Comparison of ENCODE assay signal across 27 mouse cellular contexts in the genomic region with DNA sequence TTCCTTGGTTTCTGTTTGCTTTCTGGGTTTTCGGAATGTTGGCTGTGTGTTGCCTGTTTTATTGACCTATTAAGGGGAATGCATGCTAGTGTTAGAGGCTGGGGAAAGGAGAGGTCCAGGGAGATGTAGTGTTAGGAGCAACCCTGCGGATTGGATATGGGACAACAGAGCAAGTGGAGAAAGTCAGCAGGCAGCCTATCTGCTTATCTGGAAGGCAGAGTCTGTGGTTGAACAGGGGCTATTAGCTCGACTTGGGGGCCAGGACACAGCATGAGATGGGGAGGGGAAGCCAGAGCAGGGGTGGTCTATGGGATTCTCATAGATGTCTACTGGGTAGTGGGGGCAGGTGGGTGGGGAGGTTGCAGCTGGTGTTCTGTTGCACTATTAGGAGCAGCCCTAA. TPM values are rescaled to one million over a fixed set of nuclear protein-coding genes. Genes with fewer than 3 reads are reported as not detected.
A peak's percentile ranks its signal among the peaks of the same experiment; 100 is the strongest.
DNase-seq lines count a peak whose midpoint lies in the region; ATAC-seq and TF ChIP-seq lines count a peak whose summit lies in the region.
"Had no signal": no experiment of that assay in that cellular context is flagged by ENCODE, and none has a peak within 500 bp of the region (broad histone marks: within the 10 kb centered on the region; RNA-seq: fewer than 3 reads in every experiment).

No protein-coding gene starts in this region.

- H3K4me1 ChIP-seq in megakaryocyte, embryonic 14.5 days, result peaks cover 39% of the 10 kb centered on the region
- H3K4me1 ChIP-seq in liver, adult 2 months (ENCODE audit: control insufficient read depth, insufficient read depth, low read length), result peaks cover 3% of the 10 kb centered on the region
- H3K4me1 ChIP-seq in liver, embryonic 15.5 days (replicated peaks), result peaks cover 38% of the 10 kb centered on the region
- no peaks in the 10 kb centered on the region for H3K4me1 ChIP-seq in stomach, postnatal 0 days (replicated peaks; ENCODE audit: control insufficient read depth, insufficient read depth)

- H3K27ac ChIP-seq in liver, adult 2 months (replicated peaks; ENCODE audit: insufficient read depth, low read depth, low read length), result no peak overlapping the region
- H3K27ac ChIP-seq in liver, embryonic 15.5 days (replicated peaks), result peak overlapping the region; percentile 45
- 0 out of 2 replicates have a peak overlapping the region, but pooled peaks have one; percentile 20 for H3K27ac ChIP-seq in stomach, postnatal 0 days (replicated peaks)
- H3K27ac ChIP-seq: embryonic facial prominence, embryonic 10.5 days; embryonic facial prominence, embryonic 15.5 days; gastrocnemius, adult 2 months; layer of hippocampus, adult 2 months; midbrain, embryonic 13.5 days; neural tube, embryonic 15.5 days had no signal

- 38% methylated on average over 3 of the region's 3 CpGs for WGBS in liver, adult 2 months
- WGBS in liver, embryonic 15.5 days (ENCODE audit: insufficient replicate concordance), result 29% methylated on average over 3 of the region's 3 CpGs
- WGBS in stomach, postnatal 0 days, result 42% methylated on average over 3 of the region's 3 CpGs

- peak overlapping the region; percentile 67 for H3K4me3 ChIP-seq in megakaryocyte, embryonic 14.5 days (replicated peaks)
- no peak overlapping the region for H3K4me3 ChIP-seq in liver, adult 2 months (ENCODE audit: insufficient read depth, low read depth, low read length)
- no peak overlapping the region for H3K4me3 ChIP-seq in liver, embryonic 15.5 days (replicated peaks)
- H3K4me3 ChIP-seq in stomach, postnatal 0 days (ENCODE audit: low read depth, low read length), result no peak overlapping the region
- H3K4me3 ChIP-seq: embryonic facial prominence, embryonic 10.5 days; embryonic facial prominence, embryonic 15.5 days; gastrocnemius, adult 2 months; layer of hippocampus, adult 2 months; midbrain, embryonic 13.5 days; neural tube, embryonic 15.5 days had no signal

- H3K79me2 ChIP-seq in liver, adult 2 months (ENCODE audit: control insufficient read depth, insufficient read depth, low read length), result peaks cover 10% of the 10 kb centered on the region; the same call in 1 of the 2 replicates

- H3K36me3 ChIP-seq in megakaryocyte, embryonic 14.5 days (replicated peaks; ENCODE audit: low read length), result peaks cover 9% of the 10 kb centered on the region
- no peaks in the 10 kb centered on the region for H3K36me3 ChIP-seq in liver, adult 2 months (ENCODE audit: control insufficient read depth, insufficient read depth, low read length)
- no peaks in the 10 kb centered on the region for H3K36me3 ChIP-seq in liver, embryonic 15.5 days (replicated peaks)
- no peaks in the 10 kb centered on the region for H3K36me3 ChIP-seq in stomach, postnatal 0 days (ENCODE audit: control insufficient read depth, insufficient read depth, low read length)
- H3K36me3 ChIP-seq: embryonic facial prominence, embryonic 15.5 days had no signal

- TF ChIP-seq CTCF in liver, adult 2 months (IDR thresholded peaks at IDR 0.05; ENCODE audit: low read depth, low read length), result no peak
- TF ChIP-seq CTCF in stomach, postnatal 0 days (IDR thresholded peaks at IDR 0.05; ENCODE audit: low read depth), result no peak

- H3K9me3 ChIP-seq in megakaryocyte, embryonic 14.5 days, result no peaks in the 10 kb centered on the region
- H3K9me3 ChIP-seq in liver, embryonic 15.5 days (replicated peaks), result no peaks in the 10 kb centered on the region
- no peaks in the 10 kb centered on the region for H3K9me3 ChIP-seq in stomach, postnatal 0 days (ENCODE audit: control insufficient read depth, low read length)
- H3K9me3 ChIP-seq: embryonic facial prominence, embryonic 15.5 days had no signal

- no peak for TF ChIP-seq EP300 in stomach, postnatal 0 days (optimal IDR thresholded peaks at IDR 0.05)

- TF ChIP-seq POLR2A in liver, adult 2 months (IDR thresholded peaks at IDR 0.05; ENCODE audit: extremely low read depth, insufficient read depth, low read length), result no peak

- no peaks in the 10 kb centered on the region for H3K27me3 ChIP-seq in megakaryocyte, embryonic 14.5 days (replicated peaks)
- H3K27me3 ChIP-seq in liver, adult 2 months (ENCODE audit: control insufficient read depth, insufficient read depth, low read length), result no peaks in the 10 kb centered on the region
- no peaks in the 10 kb centered on the region for H3K27me3 ChIP-seq in liver, embryonic 15.5 days
- H3K27me3 ChIP-seq in stomach, postnatal 0 days (ENCODE audit: control insufficient read depth, insufficient read depth, low read length), result no peaks in the 10 kb centered on the region
- H3K27me3 ChIP-seq: embryonic facial prominence, embryonic 15.5 days; midbrain, embryonic 13.5 days; neural tube, embryonic 15.5 days had no signal

- H3K9ac ChIP-seq in liver, adult 2 months (ENCODE audit: low read depth, low read length), result no peak overlapping the region
- H3K9ac ChIP-seq in liver, embryonic 15.5 days, result no peak overlapping the region
- no peak overlapping the region for H3K9ac ChIP-seq in stomach, postnatal 0 days (ENCODE audit: low read length)
- H3K9ac ChIP-seq: embryonic facial prominence, embryonic 15.5 days; midbrain, embryonic 13.5 days; neural tube, embryonic 15.5 days had no signal

- peak; percentile 10 for DNase-seq in liver, adult 2 months (ENCODE audit: extremely low read depth, low read depth, low spot score)
- DNase-seq in stomach, postnatal 0 days (ENCODE audit: low spot score), result no peak
- no peak for DNase-seq in urinary bladder, adult 18-20 months (ENCODE audit: low spot score in 2 of 2)
- no peak for DNase-seq in lung, postnatal 25 days (ENCODE audit: low spot score)
- DNase-seq: adrenal gland, postnatal 36 days; cerebellum, adult 2 months; cerebellum, postnatal 14 days; gastrocnemius, adult 2 months; gastrocnemius, postnatal 36 days; heart, adult 18-20 months; kidney, adult 2 months; kidney, postnatal 36 days; retina, postnatal 1 day; right cerebral cortex, postnatal 14 days; thymus, postnatal 14 days had no signal

- H3K4me2 ChIP-seq in liver, embryonic 15.5 days, result peak overlapping the region; percentile 27; the same call in 1 of the 2 replicates
- H3K4me2 ChIP-seq in stomach, postnatal 0 days (replicated peaks; ENCODE audit: low read depth), result 0 out of 2 replicates have a peak overlapping the region, but pooled peaks have one; percentile 11
- H3K4me2 ChIP-seq: embryonic facial prominence, embryonic 15.5 days; midbrain, embryonic 13.5 days; neural tube, embryonic 15.5 days had no signal

- ATAC-seq in megakaryocyte, adult 5-6 weeks (ENCODE audit: poor library complexity, severe bottlenecking), result no peak
- peak; percentile 37; the same call in 1 of the 2 replicates for ATAC-seq in liver, embryonic 15.5 days (ENCODE audit: insufficient read depth)
- no peak for ATAC-seq in stomach, postnatal 0 days (ENCODE audit: low FRiP score, low TSS enrichment)
- no peak for ATAC-seq in CD4-positive, CD25-positive, alpha-beta regulatory T cell, adult 4 months
- ATAC-seq: forebrain, embryonic 14.5 days; hindbrain, embryonic 16.5 days; lung, postnatal 0 days; midbrain, embryonic 13.5 days had no signal

RNA-seq across cellular contexts. Expression of a gene that starts 37.6 kb away (rescaled TPM):
- 5.1 TPM in 1 of 2 replicates, not detected in the other for polyA plus RNA-seq in megakaryocyte, embryonic 14.5 days (2012; ENCODE audit: insufficient read depth, low replicate concordance)
- total RNA-seq in megakaryocyte, adult 5-6 weeks (2015), result 154 and 163 TPM in 2 replicates
- 77.1 and 79.1 TPM in 2 replicates for total RNA-seq in megakaryocyte, adult 5-6 weeks (2017)
- total RNA-seq in liver, adult 2 months (2014; rRNA removed), result 18.7 and 19.7 TPM in 2 replicates
- 3.0 and 3.8 TPM in 2 replicates for polyA plus RNA-seq in liver, adult 2 months (2012; rRNA removed)
- polyA plus RNA-seq in liver, embryonic 15.5 days (2015; fragmentation: Nextera tagmentation; extraction: Ambion mirVana), result 37.4 and 37.6 TPM in 2 replicates
- polyA plus RNA-seq in stomach, postnatal 0 days (2015; fragmentation: Nextera tagmentation; extraction: Ambion mirVana), result 48.7 and 52.8 TPM in 2 replicates
- 100 to 1,000 TPM; 101 to 113 TPM for polyA plus RNA-seq in CD4-positive, CD25-positive, alpha-beta regulatory T cell, adult 4 months (2017; shearing (Covaris generic))

RNA-seq across cellular contexts. Expression of a gene that starts 37.9 kb away (rescaled TPM):
- polyA plus RNA-seq in megakaryocyte, embryonic 14.5 days (2012; ENCODE audit: insufficient read depth, low replicate concordance), result 1.6 TPM in 1 of 2 replicates, not detected in the other
- 67.1 and 67.3 TPM in 2 replicates for total RNA-seq in megakaryocyte, adult 5-6 weeks (2015)
- total RNA-seq in megakaryocyte, adult 5-6 weeks (2017), result 67.6 and 70.3 TPM in 2 replicates
- 21.8 and 24.1 TPM in 2 replicates for total RNA-seq in liver, adult 2 months (2014; rRNA removed)
- polyA plus RNA-seq in liver, adult 2 months (2012; rRNA removed), result 8.5 and 9.7 TPM in 2 replicates
- 15.3 and 16.0 TPM in 2 replicates for polyA plus RNA-seq in liver, embryonic 15.5 days (2015; fragmentation: Nextera tagmentation; extraction: Ambion mirVana)
- 31.7 and 33.9 TPM in 2 replicates for polyA plus RNA-seq in stomach, postnatal 0 days (2015; fragmentation: Nextera tagmentation; extraction: Ambion mirVana)
- 10 to 100 TPM; 65.7 to 68.8 TPM for polyA plus RNA-seq in CD4-positive, CD25-positive, alpha-beta regulatory T cell, adult 4 months (2017; shearing (Covaris generic))
